Mouse (Mus musculus) subcutaneous adipose tissue, adult 2 months (tissue): ENCODE data around the gene Arl6ip6. TPM values are rescaled to one million over a fixed set of nuclear protein-coding genes. Genes with fewer than 3 reads are reported as not detected.

Experiments used
- polyA plus RNA-seq: library from polyadenylated mRNA; depleted of rRNA; stranded (reverse); fragments of >200 nt; gene quantifications from 2 replicates; pipeline ENCODE4 v1.2.3, GENCODE M21; 2012; ENCODE audit warnings: low replicate concordance; rRNA removed

Arl6ip6 gene
- 9.6 and 12.5 TPM in 2 replicates for polyA plus RNA-seq

GRCm38 (mm10) chr2:53191523-53192220 is at the start of gene Arl6ip6:
Gene Arl6ip6, plus strand, starts transcription at chr2:53191726.

GRCm38 (mm10) chr2:53190684-53191511 is 628 bp upstream of the Arl6ip6 start, which contains the start of gene Prpf40a:
Gene Prpf40a, minus strand, starts transcription at chr2:53191284.

Other genes starting within 250 kb of the Arl6ip6 start
- gene Prpf40a, start 442 bp upstream of the Arl6ip6 start, polyA plus RNA-seq, result 16.9 and 28.4 TPM in 2 replicates